In the genomic region with DNA sequence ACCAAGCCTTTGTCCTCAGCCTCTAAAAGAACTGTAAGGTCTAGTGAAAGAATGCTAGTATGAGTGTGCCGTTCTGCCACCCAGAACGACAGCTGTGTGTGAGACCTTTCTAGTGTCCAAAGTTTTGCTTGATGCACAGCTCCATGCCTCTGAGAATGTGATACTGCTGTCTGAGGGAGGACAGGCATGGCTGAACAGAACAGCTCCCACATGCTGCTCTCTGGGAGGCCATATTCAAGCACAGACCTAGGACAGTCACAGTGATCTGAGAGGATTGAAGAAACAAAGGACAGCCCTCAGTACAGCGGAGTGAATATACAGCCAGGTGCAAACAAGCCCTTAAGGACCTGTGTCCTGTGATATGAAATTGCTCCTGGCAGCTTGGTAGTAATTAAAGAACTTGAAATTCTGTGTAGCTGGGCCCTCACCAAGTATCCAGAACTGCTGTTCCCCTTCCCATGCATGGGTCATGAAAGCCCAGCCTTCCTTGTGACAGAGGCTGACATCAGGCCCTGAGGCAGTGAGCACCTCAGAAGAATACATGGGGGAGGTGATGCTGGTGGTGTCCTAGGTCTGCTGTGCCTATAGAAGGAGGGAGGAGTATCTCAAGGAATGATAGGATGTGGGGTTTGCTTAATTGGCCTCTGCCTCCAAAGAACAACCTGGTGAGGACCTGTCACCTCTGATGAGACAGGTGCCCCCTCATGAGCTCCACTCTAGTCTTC, we compare ENCODE assay signal across 26 mouse cellular contexts. TPM values are rescaled to one million over a fixed set of nuclear protein-coding genes. Genes with fewer than 3 reads are reported as not detected.
A peak's percentile ranks its signal among the peaks of the same experiment; 100 is the strongest.
DNase-seq lines count a peak whose midpoint lies in the region; ATAC-seq lines count a peak whose summit lies in the region.
"Had no signal": no experiment of that assay in that cellular context is flagged by ENCODE, and none has a peak within 500 bp of the region (broad histone marks: within the 10 kb centered on the region; RNA-seq: fewer than 3 reads in every experiment).

No protein-coding gene starts in this region.

- 82% methylated on average over 3 of the region's 3 CpGs for WGBS in forebrain, embryonic 15.5 days
- 82% methylated on average over 3 of the region's 3 CpGs for WGBS in forebrain, embryonic 13.5 days
- 36% methylated on average over 3 of the region's 3 CpGs for WGBS in kidney, embryonic 14.5 days

- no peaks in the 10 kb centered on the region for H3K36me3 ChIP-seq in forebrain, embryonic 15.5 days
- H3K36me3 ChIP-seq in forebrain, embryonic 13.5 days (ENCODE audit: poor library complexity, severe bottlenecking), result no peaks in the 10 kb centered on the region
- H3K36me3 ChIP-seq in kidney, embryonic 14.5 days (ENCODE audit: control insufficient read depth, insufficient read depth, low read length), result no peaks in the 10 kb centered on the region
- H3K36me3 ChIP-seq: embryonic facial prominence, embryonic 12.5 days; heart, embryonic 12.5 days had no signal

- H3K4me3 ChIP-seq in forebrain, embryonic 15.5 days, result no peak overlapping the region
- no peak overlapping the region for H3K4me3 ChIP-seq in forebrain, embryonic 13.5 days
- H3K4me3 ChIP-seq in kidney, embryonic 14.5 days (ENCODE audit: low read length), result no peak overlapping the region
- H3K4me3 ChIP-seq: embryonic facial prominence, embryonic 12.5 days; heart, embryonic 12.5 days had no signal

- H3K9me3 ChIP-seq in forebrain, embryonic 15.5 days, result no peaks in the 10 kb centered on the region
- no peaks in the 10 kb centered on the region for H3K9me3 ChIP-seq in forebrain, embryonic 13.5 days (replicated peaks)
- H3K9me3 ChIP-seq in kidney, embryonic 14.5 days (ENCODE audit: control insufficient read depth, low read length), result no peaks in the 10 kb centered on the region
- H3K9me3 ChIP-seq: embryonic facial prominence, embryonic 12.5 days had no signal

- H3K4me1 ChIP-seq in forebrain, embryonic 15.5 days, result no peaks in the 10 kb centered on the region
- no peaks in the 10 kb centered on the region for H3K4me1 ChIP-seq in forebrain, embryonic 13.5 days
- H3K4me1 ChIP-seq in kidney, embryonic 14.5 days (ENCODE audit: control insufficient read depth, insufficient read depth, low read length), result no peaks in the 10 kb centered on the region
- H3K4me1 ChIP-seq: embryonic facial prominence, embryonic 12.5 days; heart, embryonic 12.5 days had no signal

- DNase-seq in kidney, adult 18-20 months, result no peak
- DNase-seq in kidney, postnatal 4 days, result peak; percentile 18 to 28
- DNase-seq in kidney, adult 11 months, result no peak
- no peak for DNase-seq in gastrocnemius, postnatal 4 days (ENCODE audit: low spot score in 2 of 2)

- H3K4me2 ChIP-seq in forebrain, embryonic 15.5 days (replicated peaks), result no peak overlapping the region
- H3K4me2 ChIP-seq in forebrain, embryonic 13.5 days, result no peak overlapping the region
- no peak overlapping the region for H3K4me2 ChIP-seq in kidney, embryonic 14.5 days (replicated peaks; ENCODE audit: low read depth, low read length)
- H3K4me2 ChIP-seq: embryonic facial prominence, embryonic 12.5 days; heart, embryonic 12.5 days had no signal

- no peak overlapping the region for H3K27ac ChIP-seq in forebrain, embryonic 15.5 days (replicated peaks)
- H3K27ac ChIP-seq in forebrain, embryonic 13.5 days, result no peak overlapping the region
- no peak overlapping the region for H3K27ac ChIP-seq in kidney, embryonic 14.5 days (ENCODE audit: low read depth, low read length)
- H3K27ac ChIP-seq: embryonic facial prominence, embryonic 12.5 days had no signal

- H3K9ac ChIP-seq in forebrain, embryonic 15.5 days (replicated peaks), result no peak overlapping the region
- H3K9ac ChIP-seq in forebrain, embryonic 13.5 days, result no peak overlapping the region
- H3K9ac ChIP-seq in kidney, embryonic 14.5 days (ENCODE audit: low read depth, low read length), result no peak overlapping the region
- H3K9ac ChIP-seq: embryonic facial prominence, embryonic 12.5 days; forebrain, postnatal 0 days; heart, embryonic 12.5 days had no signal

- no peaks in the 10 kb centered on the region for H3K27me3 ChIP-seq in forebrain, embryonic 15.5 days
- H3K27me3 ChIP-seq in forebrain, embryonic 13.5 days, result no peaks in the 10 kb centered on the region
- H3K27me3 ChIP-seq in kidney, embryonic 14.5 days (ENCODE audit: control insufficient read depth, insufficient read depth, low read length), result no peaks in the 10 kb centered on the region
- H3K27me3 ChIP-seq: embryonic facial prominence, embryonic 12.5 days; heart, embryonic 12.5 days; Patski had no signal

- peak; percentile 2; the same call in 1 of the 2 replicates for ATAC-seq in forebrain, embryonic 15.5 days (replicated peaks)
- no peak for ATAC-seq in forebrain, embryonic 13.5 days
- ATAC-seq in kidney, embryonic 14.5 days (ENCODE audit: low FRiP score, low TSS enrichment), result peak; percentile 93

RNA-seq across cellular contexts. Expression of gene Amer3, which starts 22.0 kb away (rescaled TPM):
- polyA plus RNA-seq in forebrain, embryonic 15.5 days (2015; fragmentation: Nextera tagmentation; extraction: Ambion mirVana), result 24.0 and 24.2 TPM in 2 replicates
- polyA plus RNA-seq in forebrain, embryonic 13.5 days (2015; fragmentation: Nextera tagmentation; extraction: Ambion mirVana), result 12.5 and 15.2 TPM in 2 replicates
- not detected in 2 replicates for polyA plus RNA-seq in kidney, embryonic 14.5 days (2014; fragmentation: Nextera tagmentation; extraction: Ambion mirVana)
- total RNA-seq in gastrocnemius, postnatal 4 days (2021), result not detected
- total RNA-seq: gastrocnemius, adult 18-20 months; gastrocnemius, postnatal 14 days; granulocyte monocyte progenitor cell, adult 5-6 weeks; heart, adult 8-10 months; heart, postnatal 25 days; MEL had no signal
- polyA plus RNA-seq: activated CD4-positive, CD25-positive, alpha-beta regulatory T cell, adult 4 months; CD4-positive, CD25-positive, alpha-beta regulatory T cell, adult 4 months; inflammation-experienced regulatory T-cells, adult 6 months; Patski had no signal

RNA-seq across cellular contexts. Expression of gene Prss40, which starts 40.7 kb away (rescaled TPM):
- not detected in 2 replicates for polyA plus RNA-seq in forebrain, embryonic 15.5 days (2015; fragmentation: Nextera tagmentation; extraction: Ambion mirVana)
- polyA plus RNA-seq in forebrain, embryonic 13.5 days (2015; fragmentation: Nextera tagmentation; extraction: Ambion mirVana), result not detected in 2 replicates
- not detected in 2 replicates for polyA plus RNA-seq in kidney, embryonic 14.5 days (2014; fragmentation: Nextera tagmentation; extraction: Ambion mirVana)
- total RNA-seq in gastrocnemius, postnatal 4 days (2021), result not detected
- total RNA-seq: adrenal gland, adult 18-20 months; adrenal gland, postnatal 14 days; forebrain, postnatal 0 days; gastrocnemius, adult 18-20 months; gastrocnemius, postnatal 14 days; granulocyte monocyte progenitor cell, adult 5-6 weeks; heart, adult 8-10 months; heart, postnatal 25 days; MEL had no signal
- polyA plus RNA-seq: CD4-positive, CD25-positive, alpha-beta regulatory T cell, adult 4 months; cortical plate, adult 2 months; embryonic facial prominence, embryonic 12.5 days; forebrain, embryonic 11.5 days; forebrain, postnatal 0 days; heart, embryonic 12.5 days; heart, embryonic 16.5 days; hindbrain, embryonic 11.5 days; inflammation-experienced regulatory T-cells, adult 6 months; Patski had no signal

Comparison
In these comparisons a context has a peak if more than half of its experiments do, and no peak if none do; other contexts are left out.
1. DNase-seq: peak in kidney, postnatal 4 days (2 of 2); none in kidney, adult 18-20 months (single experiment), kidney, adult 11 months (single experiment) and gastrocnemius, postnatal 4 days (0 of 2).
2. RNA of gene Amer3, which starts 22.0 kb away (polyA plus RNA-seq): 24.0 to 24.2 TPM in forebrain, embryonic 15.5 days and 12.5 to 15.2 TPM in forebrain, embryonic 13.5 days; not detected in kidney, embryonic 14.5 days; every median in the first group is over 10 times any median in the second.